Mouse (Mus musculus) thymus, adult 2 months (tissue): ENCODE results near the gene Dennd1b.

Source experiments
- CTCF ChIP-seq: fragments of 200-500 bp; IDR thresholded peaks from 2 replicates; pipeline ENCODE4 v1.5.1; 2012; ENCODE audit warnings: mild to moderate bottlenecking, control low read depth, low read length, moderate library complexity, borderline replicate concordance; ENCODE audit not compliant: control insufficient read depth, poor library complexity, insufficient read depth; ENCODE audit errors: extremely low read depth
- POLR2A ChIP-seq: fragments of 200-500 bp; IDR thresholded peaks from 2 replicates; pipeline ENCODE4 v1.6.1; 2012; ENCODE audit warnings: mild to moderate bottlenecking, low read length, control low read depth, moderate library complexity; ENCODE audit not compliant: control insufficient read depth, poor library complexity, insufficient read depth; ENCODE audit errors: extremely low read depth

- TF ChIP-seq CTCF (no peak), POLR2A (no peak)
Observed at GRCm38 (mm10) chr1:139000675-139001379, 37.6 kb downstream of the Dennd1b start.
